Comparison of ENCODE assay signal across 31 mouse cellular contexts in genomic region chr10:5877106-5877505, GRCm38 (mm10). TPM values are rescaled to one million over a fixed set of nuclear protein-coding genes. Genes with fewer than 3 reads are reported as not detected.
A peak's percentile ranks its signal among the peaks of the same experiment; 100 is the strongest.
DNase-seq lines count a peak whose midpoint lies in the region; ATAC-seq and TF ChIP-seq lines count a peak whose summit lies in the region.
"Had no signal": no experiment of that assay in that cellular context is flagged by ENCODE, and none has a peak within 500 bp of the region (broad histone marks: within the 10 kb centered on the region; RNA-seq: fewer than 3 reads in every experiment).

No protein-coding gene starts in this region.

- no peaks in the 10 kb centered on the region for H3K36me3 ChIP-seq in hindbrain, postnatal 0 days (ENCODE audit: insufficient read depth, low read length)
- H3K36me3 ChIP-seq in hindbrain, embryonic 12.5 days, result no peaks in the 10 kb centered on the region
- H3K36me3 ChIP-seq: embryonic facial prominence, embryonic 10.5 days; forebrain, embryonic 10.5 days; heart, embryonic 12.5 days; limb, embryonic 12.5 days; neural tube, embryonic 15.5 days had no signal

- H3K9ac ChIP-seq in hindbrain, postnatal 0 days (replicated peaks; ENCODE audit: low read length), result no peak overlapping the region
- H3K9ac ChIP-seq in hindbrain, embryonic 12.5 days, result no peak overlapping the region
- H3K9ac ChIP-seq: forebrain, postnatal 0 days; heart, embryonic 12.5 days; limb, embryonic 12.5 days; liver, postnatal 0 days; neural tube, embryonic 15.5 days had no signal

- no peak overlapping the region for H3K27ac ChIP-seq in hindbrain, postnatal 0 days
- no peak overlapping the region for H3K27ac ChIP-seq in hindbrain, embryonic 12.5 days
- H3K27ac ChIP-seq: embryonic facial prominence, embryonic 10.5 days; forebrain, embryonic 10.5 days; left cerebral cortex, adult 2 months; limb, embryonic 12.5 days; macrophage; neural tube, embryonic 15.5 days had no signal

- H3K4me1 ChIP-seq in hindbrain, postnatal 0 days (ENCODE audit: insufficient read depth, low read length), result no peaks in the 10 kb centered on the region
- H3K4me1 ChIP-seq in hindbrain, embryonic 12.5 days, result no peaks in the 10 kb centered on the region
- H3K4me1 ChIP-seq: embryonic facial prominence, embryonic 10.5 days; forebrain, embryonic 10.5 days; heart, embryonic 12.5 days; limb, embryonic 12.5 days; neural tube, embryonic 15.5 days had no signal

- no peaks in the 10 kb centered on the region for H3K9me3 ChIP-seq in hindbrain, postnatal 0 days (ENCODE audit: low read length)
- no peaks in the 10 kb centered on the region for H3K9me3 ChIP-seq in hindbrain, embryonic 12.5 days (replicated peaks)
- H3K9me3 ChIP-seq: embryonic facial prominence, embryonic 10.5 days; forebrain, embryonic 10.5 days; heart, embryonic 12.5 days; limb, embryonic 12.5 days; neural tube, embryonic 15.5 days had no signal

- DNase-seq in cerebellum, postnatal 10 days, result peak; percentile 58 to 59
- DNase-seq in cerebellum, adult 11 months, result no peak
- peak; percentile 32 for DNase-seq in hindbrain, postnatal 0 days (ENCODE audit: low spot score)
- peak; percentile 25 for DNase-seq in right cerebral cortex, postnatal 25 days
- DNase-seq in right cerebral cortex, postnatal 14 days, result no peak
- DNase-seq in adrenal gland, adult (ENCODE audit: inconsistent age in 2 of 2, low spot score in 1 of 2), result no peak
- DNase-seq: adrenal gland, adult 8-10 months; cerebellum, adult 8-10 months; forebrain, postnatal 0 days; gastrocnemius, postnatal 25 days; heart, adult 18-20 months; heart, postnatal 10 days; kidney, adult 18-20 months; kidney, postnatal 4 days; liver, postnatal 0 days; thymus, postnatal 25 days had no signal

- ATAC-seq in hindbrain, postnatal 0 days, result peak; percentile 69
- no peak for ATAC-seq in hindbrain, embryonic 12.5 days (ENCODE audit: low FRiP score)
- ATAC-seq: CD4-positive, CD25-positive, alpha-beta regulatory T cell, adult 4 months; forebrain, postnatal 0 days; inflammation-experienced regulatory T-cells, adult 6 months; liver, postnatal 0 days; lung, postnatal 0 days; midbrain, embryonic 16.5 days; Patski had no signal

- no peak overlapping the region for H3K4me3 ChIP-seq in hindbrain, postnatal 0 days (ENCODE audit: low read length)
- H3K4me3 ChIP-seq in hindbrain, embryonic 12.5 days, result no peak overlapping the region
- H3K4me3 ChIP-seq: embryonic facial prominence, embryonic 10.5 days; forebrain, embryonic 10.5 days; heart, embryonic 12.5 days; left cerebral cortex, adult 2 months; limb, embryonic 12.5 days; neural tube, embryonic 15.5 days had no signal

- TF ChIP-seq CTCF in hindbrain, postnatal 0 days (IDR thresholded peaks at IDR 0.05; ENCODE audit: low read depth), result no peak

- 45% methylated on average over 3 of the region's 3 CpGs for WGBS in hindbrain, postnatal 0 days
- WGBS in hindbrain, embryonic 12.5 days, result 80% methylated on average over 3 of the region's 3 CpGs

- no peak overlapping the region for H3K4me2 ChIP-seq in hindbrain, postnatal 0 days (ENCODE audit: low read depth, low read length)
- no peak overlapping the region for H3K4me2 ChIP-seq in hindbrain, embryonic 12.5 days (replicated peaks)
- H3K4me2 ChIP-seq: heart, embryonic 12.5 days; limb, embryonic 12.5 days; liver, embryonic 11.5 days; neural tube, embryonic 15.5 days had no signal

- no peaks in the 10 kb centered on the region for H3K27me3 ChIP-seq in hindbrain, postnatal 0 days (ENCODE audit: insufficient read depth, low read length)
- no peaks in the 10 kb centered on the region for H3K27me3 ChIP-seq in hindbrain, embryonic 12.5 days
- H3K27me3 ChIP-seq: heart, embryonic 12.5 days; limb, embryonic 12.5 days; neural tube, embryonic 15.5 days had no signal

RNA-seq across cellular contexts. Expression of gene Rgs17, which starts 45.1 kb away (rescaled TPM):
- total RNA-seq in hindbrain, postnatal 0 days (2014; rRNA removed), result 33.5 and 34.4 TPM in 2 replicates
- 51.4 and 53.0 TPM in 2 replicates for polyA plus RNA-seq in hindbrain, postnatal 0 days (2015; fragmentation: Nextera tagmentation; extraction: Ambion mirVana)
- polyA plus RNA-seq in hindbrain, embryonic 12.5 days (2016; fragmentation: Nextera tagmentation; extraction: Ambion mirVana), result 4.8 and 5.3 TPM in 2 replicates
- total RNA-seq: common myeloid progenitor, adult 5-6 weeks had no signal
- polyA plus RNA-seq: inflammation-experienced regulatory T-cells, adult 6 months; macrophage had no signal

RNA-seq across cellular contexts. Expression of gene Mtrf1l, which starts 53.4 kb away (rescaled TPM):
- 7.3 and 12.2 TPM in 2 replicates for total RNA-seq in hindbrain, postnatal 0 days (2014; rRNA removed)
- polyA plus RNA-seq in hindbrain, postnatal 0 days (2015; fragmentation: Nextera tagmentation; extraction: Ambion mirVana), result 8.2 and 8.3 TPM in 2 replicates
- 11.6 and 12.5 TPM in 2 replicates for polyA plus RNA-seq in hindbrain, embryonic 12.5 days (2016; fragmentation: Nextera tagmentation; extraction: Ambion mirVana)

Comparison
In these comparisons a context has a peak if more than half of its experiments do, and no peak if none do; other contexts are left out.
1. DNase-seq: peak in cerebellum, postnatal 10 days (2 of 2), hindbrain, postnatal 0 days (single experiment) and right cerebral cortex, postnatal 25 days (single experiment); none in cerebellum, adult 11 months (single experiment), right cerebral cortex, postnatal 14 days (single experiment) and adrenal gland, adult (0 of 2).